Mouse (Mus musculus) lung, adult 18-20 months (tissue): Measurements from ENCODE around the gene Pxylp1.

Experiments
- DNase-seq, 2 experiments: peaks; one replicate each; pipeline ENCODE4 v3.0.0; 2022; ENCODE audit warnings: mixed read lengths in 2 of 2

Pxylp1 gene

DNA sequence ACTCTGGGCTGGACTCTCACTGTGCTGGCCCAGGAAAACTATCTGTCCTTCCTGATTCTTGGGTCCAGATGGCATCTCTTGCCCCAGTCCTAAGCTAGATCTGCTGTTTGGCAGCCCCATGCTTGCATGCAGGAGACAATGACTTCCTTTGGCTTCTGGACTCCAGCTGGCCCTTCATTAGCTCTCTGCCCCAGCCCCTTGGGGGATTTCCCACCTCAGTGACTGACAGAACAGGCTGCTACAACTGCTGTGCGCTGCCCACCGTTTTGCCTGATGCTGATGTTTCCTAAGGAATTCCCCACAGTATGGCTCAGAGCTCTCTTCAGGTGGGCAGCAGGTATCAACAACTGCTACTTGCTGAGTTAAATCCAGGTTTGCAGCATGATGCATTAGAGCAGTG, 33.4 kb downstream of the Pxylp1 start:
- no peak for DNase-seq

DNA sequence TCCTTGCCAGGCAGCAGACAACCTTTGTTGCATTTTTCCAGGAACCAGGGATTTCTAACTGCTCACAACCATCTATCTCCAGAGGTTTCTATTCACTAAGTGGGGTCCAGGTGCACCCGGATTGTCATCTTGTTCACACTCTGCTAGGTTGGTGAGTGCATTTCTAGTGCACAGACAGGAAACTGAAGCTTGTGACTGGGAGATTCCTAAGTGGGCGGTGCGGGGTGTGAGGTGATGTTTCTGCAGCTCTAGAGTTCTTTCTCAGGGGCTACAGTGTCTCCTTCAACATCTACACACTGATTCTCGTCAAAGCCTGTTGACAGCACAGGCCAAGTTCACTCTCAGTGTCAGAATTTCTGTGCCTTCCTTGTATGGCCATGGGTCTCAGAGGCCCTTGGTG, 34.6 kb downstream of the Pxylp1 start:
- DNase-seq, result no peak

DNA sequence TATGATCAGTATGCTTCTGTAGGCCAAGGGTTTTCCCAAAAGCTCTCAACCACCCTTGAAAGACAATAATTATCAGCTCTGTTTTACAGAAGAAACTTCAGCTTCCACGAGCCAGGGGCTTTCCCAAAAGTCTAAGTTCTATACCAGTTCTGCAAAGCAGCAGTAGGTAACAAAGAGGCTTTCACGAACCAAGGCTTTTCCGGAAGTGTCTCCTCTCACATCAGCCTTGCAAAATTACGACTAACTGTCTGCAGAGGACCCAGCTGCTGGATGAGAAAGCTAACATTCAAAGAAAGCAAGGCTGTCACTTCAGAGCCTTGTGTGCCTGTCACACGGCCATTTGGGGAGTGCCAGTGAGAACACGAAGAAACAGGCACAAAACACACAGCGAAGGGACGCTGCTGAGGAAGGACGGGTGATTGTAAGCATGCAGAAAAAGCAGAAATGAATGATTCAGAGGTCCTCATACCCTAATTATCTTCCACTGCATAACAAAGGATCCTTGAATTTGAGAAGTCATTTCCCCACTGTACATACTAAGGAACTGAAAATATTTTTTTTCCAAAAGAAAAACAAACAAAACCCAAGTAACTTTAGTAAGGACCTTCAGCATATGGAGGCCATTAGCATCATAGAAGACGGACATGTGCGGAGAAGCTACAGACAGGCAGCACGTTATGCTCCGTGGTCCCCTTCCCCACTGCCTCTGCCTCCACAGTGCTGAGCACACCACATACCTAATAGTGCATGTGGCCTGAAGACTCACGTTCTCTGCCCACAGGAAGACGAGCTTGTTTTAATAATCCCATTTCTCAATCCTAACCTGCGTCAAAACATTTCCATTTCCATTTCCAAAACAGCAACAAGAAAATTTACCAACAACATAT, 38.9 kb downstream of the Pxylp1 start:
- DNase-seq, result no peak

DNA sequence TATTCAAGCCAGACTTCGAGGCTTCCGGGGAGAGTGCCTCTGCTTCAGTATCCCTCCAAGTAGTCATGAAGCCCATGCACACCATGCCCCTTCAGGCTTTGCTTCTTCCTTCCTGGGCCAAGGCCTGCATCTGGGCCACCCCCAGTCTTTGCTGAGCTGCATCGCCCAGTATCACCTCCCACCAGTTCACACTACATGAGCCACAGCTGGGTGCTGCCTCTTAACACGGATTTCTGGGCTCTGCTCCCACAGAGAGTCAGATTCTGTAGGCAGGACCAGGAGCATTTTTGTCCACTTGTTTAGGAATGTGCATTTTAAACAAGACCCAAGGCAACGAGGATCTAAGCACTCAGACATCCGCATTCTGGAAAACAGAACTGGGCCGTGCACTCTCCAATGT, 40.8 kb downstream of the Pxylp1 start:
- DNase-seq, result no peak

- no peak for DNase-seq
Measured at GRCm38 (mm10) chr9:96851036-96851435, 41.4 kb downstream of the Pxylp1 start.

DNA sequence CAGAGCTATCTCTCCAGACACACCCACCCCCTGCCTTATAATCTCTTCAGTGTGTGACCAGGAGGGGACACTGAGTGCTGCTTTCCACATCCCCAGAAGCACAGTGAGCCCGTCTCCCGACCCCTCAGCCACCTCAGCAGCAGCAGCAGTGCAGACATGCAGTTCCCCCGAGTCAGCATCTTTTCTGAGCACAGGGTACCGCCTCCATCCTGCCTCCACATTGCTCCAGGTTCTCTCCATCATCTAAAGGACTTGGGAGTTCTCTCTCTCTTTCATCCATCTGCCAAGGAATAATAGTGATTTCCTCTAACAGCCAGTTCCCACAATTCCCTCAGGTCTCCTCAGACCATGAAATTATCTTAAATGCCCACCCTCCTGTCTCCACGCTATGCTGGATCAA, 43.5 kb downstream of the Pxylp1 start:
- no peak for DNase-seq

DNA sequence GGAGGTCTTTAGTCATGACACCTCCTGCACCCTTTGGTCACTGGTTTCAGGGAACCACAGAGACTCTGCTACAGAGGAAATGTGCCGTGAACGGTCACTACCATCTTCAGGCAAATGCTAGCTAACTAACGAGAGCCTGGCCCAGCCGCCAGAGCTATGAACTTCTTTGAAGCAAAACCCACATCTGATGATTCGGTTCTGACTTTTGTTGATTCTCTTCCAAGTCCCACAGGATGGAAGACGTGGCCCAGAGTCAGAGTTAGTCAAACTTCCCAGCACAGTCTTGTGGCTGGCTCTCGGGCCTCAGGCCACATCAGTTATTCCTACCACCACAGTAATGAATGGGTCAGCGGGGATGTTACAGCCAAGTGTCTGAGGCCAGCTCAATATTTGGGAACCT, 46.1 kb downstream of the Pxylp1 start:
- no peak for DNase-seq

GRCm38 (mm10) chr9:96844798-96845209, 47.7 kb downstream of the Pxylp1 start:
- peak; percentile 78 to 84 for DNase-seq

DNA sequence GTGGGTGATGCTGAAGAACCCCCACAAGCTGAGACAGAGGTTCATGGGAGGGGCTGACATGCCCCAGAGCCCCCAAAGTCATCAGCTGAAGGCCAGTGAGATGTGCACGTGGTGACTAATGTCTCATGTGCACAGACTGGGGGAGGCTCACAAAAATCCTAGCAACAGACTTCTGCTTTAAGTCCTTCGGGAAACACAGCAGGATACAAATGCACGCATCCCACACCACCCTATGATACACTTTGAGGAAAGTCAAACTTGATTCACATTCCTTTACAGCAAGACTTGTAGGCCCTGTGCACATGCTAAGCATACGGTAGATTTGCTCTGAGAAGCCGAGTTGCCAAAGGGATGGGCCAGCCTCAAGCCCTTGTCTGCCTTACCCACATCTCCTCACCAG, 53.1 kb downstream of the Pxylp1 start:
- no peak for DNase-seq

- DNase-seq, result peak in 1 of 2 experiments; percentile 20
Measured at GRCm38 (mm10) chr9:96838864-96839263, 53.6 kb downstream of the Pxylp1 start.

- DNase-seq, result no peak
Measured at GRCm38 (mm10) chr9:96837781-96838420, 54.6 kb downstream of the Pxylp1 start.

GRCm38 (mm10) chr9:96836984-96837383, 55.5 kb downstream of the Pxylp1 start:
- no peak for DNase-seq

GRCm38 (mm10) chr9:96835374-96835921, 57.0 kb downstream of the Pxylp1 start:
- DNase-seq, result no peak

- DNase-seq, result no peak
Measured at GRCm38 (mm10) chr9:96833606-96834005, 58.9 kb downstream of the Pxylp1 start.

DNA sequence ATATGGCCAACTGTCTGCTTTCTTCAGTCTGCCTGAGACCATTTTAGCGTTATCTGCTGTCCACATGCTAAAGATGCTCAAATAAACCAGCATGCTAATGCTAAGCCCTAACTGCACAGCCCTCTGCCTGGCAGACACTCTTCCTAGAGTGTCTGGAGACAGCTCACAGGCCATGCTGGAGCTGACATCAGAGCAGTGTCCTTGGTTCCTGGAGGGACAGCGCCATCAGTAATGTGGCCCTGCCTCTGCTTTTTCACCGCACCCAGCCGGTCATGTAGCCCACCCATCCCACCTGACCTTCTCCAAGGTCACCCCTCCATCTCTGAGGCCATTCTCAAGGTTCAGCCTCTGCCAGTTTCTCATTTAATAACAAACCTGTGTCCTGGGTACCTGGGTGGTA, 60.0 kb downstream of the Pxylp1 start:
- no peak for DNase-seq

DNA sequence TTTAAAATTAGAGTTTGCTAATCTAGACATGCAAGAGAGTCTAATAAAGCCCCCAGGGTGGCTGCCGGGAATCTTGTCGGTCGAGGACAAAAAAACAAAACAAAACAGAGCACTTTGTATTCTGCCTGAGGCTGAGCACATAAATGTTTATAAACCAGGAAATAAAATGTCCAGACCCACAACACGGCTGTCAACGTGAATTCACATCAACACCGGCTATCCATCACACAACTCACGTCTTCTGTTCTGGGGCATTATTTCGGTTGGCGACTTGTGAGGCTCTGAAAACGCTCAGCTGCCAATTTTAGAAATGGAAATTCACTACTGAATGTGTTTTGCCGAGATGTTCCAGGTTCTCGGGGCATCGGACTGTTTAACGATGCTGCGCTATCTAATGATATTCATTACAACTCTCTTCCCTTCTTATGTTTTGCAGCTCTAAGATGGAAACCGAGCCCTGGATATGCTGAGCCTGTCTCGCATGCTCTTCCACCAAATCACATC, 61.6 kb downstream of the Pxylp1 start:
- DNase-seq, result no peak

DNA sequence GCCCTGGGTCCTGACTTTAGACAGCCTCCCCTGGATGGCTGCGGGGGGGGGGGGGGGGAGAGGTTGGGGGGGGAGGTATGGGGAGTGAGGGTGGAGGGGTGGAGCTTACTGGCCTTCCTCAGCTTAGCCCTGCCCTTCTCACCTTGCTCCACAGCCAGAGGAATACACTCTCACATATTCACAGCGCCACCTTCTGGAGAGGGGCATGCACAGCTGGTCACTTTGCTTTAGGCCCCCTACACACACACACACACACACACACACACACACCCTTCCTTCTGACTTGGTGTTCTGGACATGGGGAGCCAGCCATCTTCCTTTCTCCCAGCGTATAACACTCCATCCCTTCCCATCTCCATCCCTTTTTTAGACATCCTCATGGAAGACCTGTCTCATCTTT, 62.8 kb downstream of the Pxylp1 start:
- no peak for DNase-seq

- DNase-seq, result no peak
Measured at GRCm38 (mm10) chr9:96828071-96828470, 64.4 kb downstream of the Pxylp1 start.

DNA sequence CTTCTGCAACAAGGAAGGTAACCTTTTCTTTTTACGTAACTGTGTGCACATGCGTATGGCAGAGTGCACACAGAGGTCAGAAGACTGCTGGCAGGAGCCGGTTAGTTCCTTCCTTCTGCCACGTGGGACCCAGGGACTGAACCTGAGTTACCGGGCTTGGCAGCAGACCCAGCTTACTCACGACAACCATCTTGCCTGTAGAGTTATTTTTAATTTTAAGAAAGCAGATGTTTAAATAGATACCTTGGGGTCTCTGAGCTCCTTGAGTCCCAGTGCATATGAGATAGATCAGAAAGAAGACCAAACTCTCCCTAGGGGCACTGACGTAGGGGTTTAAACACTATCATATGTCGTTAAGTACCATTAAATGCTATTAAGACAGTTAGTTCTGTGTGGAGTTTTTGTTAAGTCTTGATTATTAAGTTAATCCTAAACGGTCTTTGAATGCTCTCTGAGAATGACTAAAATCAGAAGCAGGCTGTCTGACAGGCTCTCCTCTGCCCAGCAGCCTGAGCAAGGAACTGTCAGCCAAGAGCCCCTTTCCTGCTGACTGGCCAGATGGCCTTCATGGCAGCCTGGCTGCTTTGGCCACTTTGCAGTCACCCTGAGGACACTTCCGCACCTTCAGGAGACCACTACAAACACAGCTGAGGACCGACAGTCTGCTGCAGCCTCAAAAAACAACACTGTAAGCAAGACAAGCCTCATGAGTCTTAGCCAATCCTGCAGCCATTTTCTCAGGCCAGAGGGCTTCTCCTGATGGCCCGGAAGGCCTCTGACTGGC, 65.3 kb downstream of the Pxylp1 start:
- DNase-seq, result no peak

GRCm38 (mm10) chr9:96824857-96825256, 67.6 kb downstream of the Pxylp1 start:
- DNase-seq, result no peak

DNA sequence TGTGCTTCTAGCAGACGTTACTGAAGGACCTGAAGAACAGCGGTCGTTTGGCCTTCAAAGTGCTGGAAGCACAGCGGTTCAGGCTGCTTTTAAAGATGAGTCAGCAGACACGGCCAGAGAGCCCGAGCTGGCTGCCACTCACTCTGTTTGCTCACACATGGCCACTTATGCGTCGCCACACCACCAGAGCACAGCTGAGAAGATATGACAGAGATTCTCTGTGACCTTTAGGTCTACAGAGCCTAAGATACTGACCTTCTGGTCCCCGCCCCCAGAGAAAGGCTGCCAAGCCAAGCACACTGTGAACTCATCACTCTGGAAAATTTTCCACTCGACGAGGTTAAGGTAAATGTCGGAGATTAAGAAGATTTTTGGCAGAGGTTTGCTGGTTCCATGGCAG, 68.4 kb downstream of the Pxylp1 start:
- DNase-seq, result no peak

DNA sequence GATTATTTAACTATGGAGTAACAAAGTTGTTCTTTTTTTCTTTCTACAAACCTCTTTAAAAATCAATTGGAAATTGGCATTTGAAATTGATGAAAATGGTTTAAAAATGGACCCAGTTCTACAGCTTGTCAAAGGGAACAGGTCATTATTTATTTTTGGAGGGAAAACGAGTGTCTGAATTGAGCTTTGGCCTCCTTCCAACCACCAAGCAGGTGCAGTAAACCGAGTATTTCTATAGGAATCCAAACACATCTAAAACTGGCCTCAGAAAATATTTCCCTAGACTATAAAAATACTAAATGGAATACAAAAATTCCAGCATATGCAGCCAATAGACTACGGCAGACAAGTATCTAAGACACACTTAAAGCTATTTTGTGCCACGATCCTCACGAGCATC, 68.9 kb downstream of the Pxylp1 start:
- no peak for DNase-seq

GRCm38 (mm10) chr9:96823005-96823404, 69.5 kb downstream of the Pxylp1 start:
- DNase-seq, result no peak
